Mouse (Mus musculus) heart, embryonic 14.5 days (tissue): Measurements from ENCODE around the gene Tcf20. TPM values are rescaled to one million over a fixed set of nuclear protein-coding genes. Genes with fewer than 3 reads are reported as not detected.

Experiments
- ATAC-seq: fragments of 200-750 bp; cut with Nextera tagmentation; 2 replicates; pipeline ENCODE4 v1.8.0; 2017; ENCODE audit warnings: low read depth, moderate TSS enrichment; ENCODE audit not compliant: insufficient number of reproducible peaks, insufficient read depth, low FRiP score
- H3K27ac ChIP-seq, 2 experiments: fragments of 200-500 bp in 1 of 2; fragments of 300-500 bp in 1 of 2; sonication (generic) in 1 of 2; replicated peaks in 1 of 2; 2 replicates each; pipeline ENCODE4 v1.5.1; 2012 to 2014; ENCODE audit warnings: low read depth in 2 of 2, low read length in 2 of 2, control low read depth in 1 of 2, mild to moderate bottlenecking in 1 of 2, mixed read lengths in 1 of 2; ENCODE audit not compliant: control insufficient read depth in 1 of 2, insufficient read depth in 1 of 2
- H3K27me3 ChIP-seq: fragments of 300-500 bp; sonication (generic); 2 replicates; pipeline ENCODE4 v1.6.1; 2014; ENCODE audit warnings: mild to moderate bottlenecking, low read length, control low read depth; ENCODE audit not compliant: control insufficient read depth, insufficient read depth
- H3K36me3 ChIP-seq: fragments of 300-500 bp; sonication (generic); 2 replicates; pipeline ENCODE4 v1.6.1; 2014; ENCODE audit warnings: mild to moderate bottlenecking, control low read depth, low read length, mixed read lengths; ENCODE audit not compliant: control insufficient read depth, insufficient read depth
- H3K4me1 ChIP-seq, 2 experiments: fragments of 200-500 bp in 1 of 2; fragments of 300-500 bp in 1 of 2; sonication (generic) in 1 of 2; 2 replicates each; pipeline ENCODE4 v1.6.1; 2012 to 2014; ENCODE audit warnings: low read length in 2 of 2, control low read depth in 1 of 2, mixed read lengths in 1 of 2; ENCODE audit not compliant: control insufficient read depth in 2 of 2, insufficient read depth in 2 of 2
- H3K4me2 ChIP-seq: fragments of 300-500 bp; sonication (generic); 2 replicates; pipeline ENCODE4 v1.6.1; 2014; ENCODE audit warnings: mild to moderate bottlenecking, low read length
- H3K4me3 ChIP-seq, 2 experiments: fragments of 200-500 bp in 1 of 2; fragments of 300-500 bp in 1 of 2; sonication (generic) in 1 of 2; 2 replicates each; pipeline ENCODE4 v1.5.1; 2012 to 2014; ENCODE audit warnings: low read length in 2 of 2, mild to moderate bottlenecking in 2 of 2, control low read depth in 1 of 2, low read depth in 1 of 2, moderate library complexity in 1 of 2; ENCODE audit not compliant: control insufficient read depth in 1 of 2, insufficient read depth in 1 of 2
- H3K9ac ChIP-seq: fragments of 300-500 bp; sonication (generic); 2 replicates; pipeline ENCODE4 v1.6.1; 2014; ENCODE audit warnings: mild to moderate bottlenecking, low read length
- H3K9me3 ChIP-seq: fragments of 300-500 bp; sonication (generic); 2 replicates; pipeline ENCODE4 v1.6.1; 2016; ENCODE audit warnings: low read length, control low read depth; ENCODE audit not compliant: control insufficient read depth
- WGBS: fragments of 180-500 bp; shearing (Covaris S2); extraction: QIAGEN DNeasy Blood & Tissue Kit; methylation state at CpG from one replicate; pipeline ENCODE4 v1.1.7; 2014; 5-methylcytosine and 5-hydroxymethylcytosine counted together
- polyA plus RNA-seq: library from polyadenylated mRNA; unstranded; fragments of >200 nt; fragmentation: Nextera tagmentation; extraction: Ambion mirVana; gene quantifications from 2 replicates; pipeline ENCODE4 v1.2.1, GENCODE M21; 2014

The Tcf20 gene
- polyA plus RNA-seq, 1 experiment from 2014 or later, result 7.2 TPM

GRCm38 (mm10) chr15:82979531-82979930 lies 8.1 kb downstream of the Tcf20 start:
- Histone ChIP-seq H3K4me3 (no peak overlapping the region), H3K4me2 (no peak overlapping the region), H3K9me3 (no peaks in the 10 kb centered on the region), H3K36me3 (no peaks in the 10 kb centered on the region), H3K4me1 (peaks cover 11 to 22% of the 10 kb centered on the region in 2 experiments), H3K27me3 (no peaks in the 10 kb centered on the region), H3K27ac (no peak overlapping the region), H3K9ac (no peak overlapping the region)
- ATAC-seq, result no peak
- 70% methylated on average over 1 of the region's 1 CpGs for WGBS

- Histone ChIP-seq H3K9ac (no peak overlapping the region), H3K27me3 (no peaks in the 10 kb centered on the region), H3K9me3 (no peaks in the 10 kb centered on the region), H3K27ac (no peak overlapping the region), H3K4me3 (no peak overlapping the region), H3K4me1 (peaks cover 2 to 3% of the 10 kb centered on the region in 2 experiments; a peak in 2 of 4 replicates), H3K36me3 (no peaks in the 10 kb centered on the region), H3K4me2 (no peak overlapping the region)
- no peak for ATAC-seq
- WGBS, result 58% methylated on average over 1 of the region's 1 CpGs
Measured at GRCm38 (mm10) chr15:82974471-82974870, 13.2 kb downstream of the Tcf20 start.

- no peak for ATAC-seq
- H3K36me3 ChIP-seq, result no peaks in the 10 kb centered on the region
- WGBS, result 52% methylated on average over 6 of the region's 6 CpGs
- peaks cover 9% of the 10 kb centered on the region; the same call in 1 of the 2 replicates for H3K27me3 ChIP-seq
- H3K4me1 ChIP-seq, result peaks cover 7 to 17% of the 10 kb centered on the region in 2 experiments
- H3K27ac ChIP-seq, result no peak overlapping the region
- no peak overlapping the region for H3K9ac ChIP-seq
- H3K4me2 ChIP-seq, result no peak overlapping the region
- H3K4me3 ChIP-seq, result no peak overlapping the region
- H3K9me3 ChIP-seq, result no peaks in the 10 kb centered on the region
Measured at GRCm38 (mm10) chr15:82969206-82969721, 18.4 kb downstream of the Tcf20 start.

GRCm38 (mm10) chr15:82968449-82968848 lies 19.2 kb downstream of the Tcf20 start:
- H3K27ac ChIP-seq, result no peak overlapping the region
- no peaks in the 10 kb centered on the region for H3K9me3 ChIP-seq
- ATAC-seq, result no peak
- no peaks in the 10 kb centered on the region for H3K36me3 ChIP-seq
- H3K4me3 ChIP-seq, result peak overlapping the region in 1 of 2 experiments; percentile 19; a peak in 1 of 4 replicates
- peak overlapping the region; percentile 59 for H3K4me2 ChIP-seq
- WGBS, result 6% methylated on average over 22 of the region's 22 CpGs
- peak overlapping the region; percentile 64 for H3K9ac ChIP-seq
- H3K4me1 ChIP-seq, result peaks cover 7 to 17% of the 10 kb centered on the region in 2 experiments
- peaks cover 9% of the 10 kb centered on the region; the same call in 1 of the 2 replicates for H3K27me3 ChIP-seq

GRCm38 (mm10) chr15:82967947-82968346 lies 19.7 kb downstream of the Tcf20 start:
- H3K4me2 ChIP-seq, result peak overlapping the region; percentile 59
- peaks cover 9% of the 10 kb centered on the region; the same call in 1 of the 2 replicates for H3K27me3 ChIP-seq
- no peak overlapping the region for H3K4me3 ChIP-seq
- H3K4me1 ChIP-seq, result peaks cover 9 to 20% of the 10 kb centered on the region in 2 experiments
- no peaks in the 10 kb centered on the region for H3K9me3 ChIP-seq
- H3K27ac ChIP-seq, result no peak overlapping the region
- ATAC-seq, result no peak
- WGBS, result 50% methylated on average over 6 of the region's 6 CpGs
- peak overlapping the region; percentile 64 for H3K9ac ChIP-seq
- H3K36me3 ChIP-seq, result no peaks in the 10 kb centered on the region

GRCm38 (mm10) chr15:82964266-82964825 lies 23.3 kb downstream of the Tcf20 start:
- H3K9ac ChIP-seq, result no peak overlapping the region; the same call in 1 of the 2 replicates
- H3K9me3 ChIP-seq, result no peaks in the 10 kb centered on the region
- peaks cover 28 to 50% of the 10 kb centered on the region in 2 experiments for H3K4me1 ChIP-seq
- peak overlapping the region in 1 of 2 experiments; percentile 60; a peak in 1 of 4 replicates for H3K4me3 ChIP-seq
- H3K27ac ChIP-seq, result peak overlapping the region in 1 of 2 experiments; percentile 57; a peak in 1 of 4 replicates
- H3K4me2 ChIP-seq, result peak overlapping the region; percentile 84
- WGBS, result 85% methylated on average over 14 of the region's 14 CpGs
- H3K27me3 ChIP-seq, result peaks cover 25% of the 10 kb centered on the region
- no peak for ATAC-seq
- H3K36me3 ChIP-seq, result no peaks in the 10 kb centered on the region

- Histone ChIP-seq H3K4me2 (peak overlapping the region; percentile 84), H3K4me3 (peak overlapping the region; percentile 49 to 60), H3K36me3 (no peaks in the 10 kb centered on the region), H3K9me3 (no peaks in the 10 kb centered on the region), H3K27ac (peak overlapping the region in 1 of 2 experiments; percentile 57; a peak in 2 of 4 replicates), H3K27me3 (peaks cover 25% of the 10 kb centered on the region), H3K9ac (peak overlapping the region; percentile 78), H3K4me1 (peaks cover 33 to 53% of the 10 kb centered on the region in 2 experiments)
- ATAC-seq, result peak; percentile 36; the same call in 1 of the 2 replicates
- WGBS, result 4% methylated on average over 10 of the region's 82 CpGs
Measured at GRCm38 (mm10) chr15:82963556-82964156, 24.0 kb downstream of the Tcf20 start.
